Mouse (Mus musculus): Measurements from ENCODE around the gene Wbp1. TPM values are rescaled to one million over a fixed set of nuclear protein-coding genes. Genes with fewer than 3 reads are reported as not detected.
A peak's percentile ranks its signal among the peaks of the same experiment; 100 is the strongest.

The Wbp1 gene
- polyA plus RNA-seq, 1 experiment from 2014 or later, result 228 TPM

- no peaks in the 10 kb centered on the region for H3K27me3 ChIP-seq (replicated peaks; ENCODE audit: control insufficient read depth, insufficient read depth, low read length)
- H3K36me3 ChIP-seq (ENCODE audit: control insufficient read depth, insufficient read depth), result peaks cover 13% of the 10 kb centered on the region; the same call in 1 of the 2 replicates
- peak within 1 kb of the TSS; percentile 90 for H3K4me3 ChIP-seq (replicated peaks; ENCODE audit: low read length)
- peak within 1 kb of the TSS; percentile 94 for H3K9ac ChIP-seq (replicated peaks; ENCODE audit: low read depth, low read length)
- ATAC-seq, result peak; percentile 87
- H3K9me3 ChIP-seq (ENCODE audit: control insufficient read depth, low read length), result no peaks in the 10 kb centered on the region
- WGBS, result under 1% methylated on average over 55 of the region's 58 CpGs
- H3K4me1 ChIP-seq (replicated peaks; ENCODE audit: control insufficient read depth, insufficient read depth, low read length), result peaks cover 34% of the 10 kb centered on the region
- peak within 1 kb of the TSS; percentile 97 for H3K4me2 ChIP-seq (ENCODE audit: low read length)
- peak within 1 kb of the TSS; percentile 71 for H3K27ac ChIP-seq (ENCODE audit: low read length)
These were observed 6.2 kb downstream of the Wbp1 start, which contains the start of gene Mogs for GRCm38 (mm10) chr6:83115011-83115671. TSS of gene Mogs (plus strand) at chr6:83115496.

GRCm38 (mm10) chr6:83111510-83112136 lies 9.7 kb downstream of the Wbp1 start:
- Histone ChIP-seq H3K4me3 (replicated peaks; ENCODE audit: low read length) (no peak overlapping the region), H3K27ac (ENCODE audit: low read length) (no peak overlapping the region), H3K9me3 (ENCODE audit: control insufficient read depth, low read length) (no peaks in the 10 kb centered on the region), H3K36me3 (ENCODE audit: control insufficient read depth, insufficient read depth) (no peaks in the 10 kb centered on the region), H3K4me2 (ENCODE audit: low read length) (no peak overlapping the region), H3K27me3 (replicated peaks; ENCODE audit: control insufficient read depth, insufficient read depth, low read length) (no peaks in the 10 kb centered on the region), H3K9ac (replicated peaks; ENCODE audit: low read depth, low read length) (no peak overlapping the region), H3K4me1 (replicated peaks; ENCODE audit: control insufficient read depth, insufficient read depth, low read length) (peaks cover 36% of the 10 kb centered on the region)
- WGBS, result 94% methylated on average over 4 of the region's 4 CpGs
- ATAC-seq, result no peak

DNA sequence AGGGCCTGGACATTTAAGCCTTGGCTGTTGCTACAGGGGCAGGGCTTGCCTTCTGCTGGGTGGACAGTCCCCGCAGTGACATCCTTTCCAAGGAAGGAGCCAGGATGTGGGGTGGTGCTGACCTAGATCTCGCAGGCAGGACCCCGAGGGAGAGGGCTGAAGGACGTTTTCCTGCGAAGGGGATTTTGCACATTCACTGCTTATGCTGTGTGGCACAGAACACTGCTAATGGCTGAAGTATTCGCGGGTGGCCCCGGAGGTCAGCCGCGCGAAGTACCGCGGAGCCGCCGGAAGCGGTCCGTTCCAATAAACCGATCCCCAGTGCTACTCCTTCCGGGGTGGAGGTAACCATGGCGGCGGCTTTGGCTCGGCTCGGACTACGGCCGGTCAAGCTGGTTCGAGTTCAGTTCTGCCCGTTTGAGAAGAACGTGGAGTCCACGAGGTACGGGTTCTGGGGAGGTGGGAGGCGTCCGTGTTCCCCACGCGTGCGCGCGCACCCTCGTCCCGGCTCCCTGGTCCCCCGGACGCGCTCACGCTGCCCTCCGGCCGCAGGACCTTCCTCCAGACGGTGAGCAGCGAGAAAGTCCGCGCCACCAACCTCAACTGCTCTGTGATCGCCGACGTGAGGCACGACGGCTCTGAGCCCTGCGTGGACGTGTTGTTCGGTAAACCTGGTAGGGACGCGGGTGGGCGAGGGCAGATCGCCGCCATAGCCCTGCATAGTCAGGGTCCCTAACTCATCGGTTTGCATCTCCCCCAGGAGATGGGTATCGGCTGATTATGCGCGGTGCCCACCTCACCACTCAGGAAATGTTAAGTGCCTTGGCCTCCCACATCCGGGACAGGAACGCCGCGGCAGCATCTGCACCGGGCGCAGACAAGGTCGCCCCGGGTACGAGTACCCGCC lies 12.3 kb downstream of the Wbp1 start, which contains the start of gene Mrpl53:
Mrpl53 (plus strand) TSS at position 279 of the 907 bp plus-strand sequence.
- H3K36me3 ChIP-seq (ENCODE audit: control insufficient read depth, insufficient read depth), result no peaks in the 10 kb centered on the region
- no peaks in the 10 kb centered on the region for H3K9me3 ChIP-seq (ENCODE audit: control insufficient read depth, low read length)
- H3K27me3 ChIP-seq (replicated peaks; ENCODE audit: control insufficient read depth, insufficient read depth, low read length), result no peaks in the 10 kb centered on the region
- peak within 1 kb of the TSS; percentile 72 for H3K27ac ChIP-seq (ENCODE audit: low read length)
- peak; percentile 79 for ATAC-seq
- peak within 1 kb of the TSS; percentile 96 for H3K4me2 ChIP-seq (ENCODE audit: low read length)
- H3K9ac ChIP-seq (replicated peaks; ENCODE audit: low read depth, low read length), result peak within 1 kb of the TSS; percentile 93
- H3K4me1 ChIP-seq (replicated peaks; ENCODE audit: control insufficient read depth, insufficient read depth, low read length), result peaks cover 20% of the 10 kb centered on the region
- WGBS, result under 1% methylated on average over 76 of the region's 76 CpGs
- peak within 1 kb of the TSS; percentile 96 for H3K4me3 ChIP-seq (replicated peaks; ENCODE audit: low read length)

DNA sequence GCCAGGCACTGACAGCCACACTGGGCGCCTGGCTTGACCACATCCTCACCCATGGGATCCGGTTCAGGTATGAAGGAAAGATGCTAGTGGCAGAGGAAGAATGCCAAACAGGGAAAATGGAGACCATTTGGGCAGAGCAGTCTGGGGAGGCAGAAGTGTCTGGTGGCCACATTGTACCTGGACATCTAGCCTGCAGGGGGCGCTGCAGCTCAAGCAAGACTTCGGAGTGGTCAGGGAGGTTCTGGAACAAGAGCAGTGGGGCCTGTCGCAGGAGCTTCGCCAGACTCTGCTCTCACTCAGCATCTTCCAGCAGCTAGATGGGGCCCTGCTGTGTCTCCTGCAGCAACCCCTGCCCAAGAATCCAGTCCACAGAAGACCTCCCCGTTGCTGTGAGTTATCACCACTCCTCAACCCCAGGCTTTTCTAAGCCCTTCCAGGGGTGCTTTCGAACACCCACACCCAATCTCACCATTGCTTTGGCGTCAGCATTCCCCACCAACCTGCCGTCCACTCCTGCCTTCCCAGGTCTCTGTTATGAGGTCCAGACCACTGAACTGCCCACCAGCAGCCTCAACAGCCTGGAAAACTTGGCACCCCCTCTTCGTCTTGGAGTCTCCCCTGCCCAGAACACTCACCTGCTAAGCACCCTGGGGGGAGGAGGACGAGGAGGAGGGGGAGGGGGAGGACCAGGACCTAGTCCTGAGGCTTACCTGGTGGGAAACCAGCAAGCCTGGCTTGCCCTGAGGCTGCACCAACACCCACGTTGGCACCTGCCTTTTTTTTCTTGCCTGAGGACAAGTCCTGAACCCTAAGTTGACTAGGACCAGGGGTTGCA lies 13.6 kb downstream of the Wbp1 start:
- peak overlapping the region; percentile 93; the same call in 1 of the 2 replicates for H3K9ac ChIP-seq (replicated peaks; ENCODE audit: low read depth, low read length)
- 32% methylated on average over 12 of the region's 13 CpGs for WGBS
- no peaks in the 10 kb centered on the region for H3K27me3 ChIP-seq (replicated peaks; ENCODE audit: control insufficient read depth, insufficient read depth, low read length)
- H3K4me3 ChIP-seq (replicated peaks; ENCODE audit: low read length), result peak overlapping the region; percentile 96
- H3K36me3 ChIP-seq (ENCODE audit: control insufficient read depth, insufficient read depth), result no peaks in the 10 kb centered on the region
- no peaks in the 10 kb centered on the region for H3K9me3 ChIP-seq (ENCODE audit: control insufficient read depth, low read length)
- peak overlapping the region; percentile 96 for H3K4me2 ChIP-seq (ENCODE audit: low read length)
- ATAC-seq, result no peak
- peaks cover 28% of the 10 kb centered on the region for H3K4me1 ChIP-seq (replicated peaks; ENCODE audit: control insufficient read depth, insufficient read depth, low read length)
- peak overlapping the region; percentile 72; the same call in 1 of the 2 replicates for H3K27ac ChIP-seq (ENCODE audit: low read length)

DNA sequence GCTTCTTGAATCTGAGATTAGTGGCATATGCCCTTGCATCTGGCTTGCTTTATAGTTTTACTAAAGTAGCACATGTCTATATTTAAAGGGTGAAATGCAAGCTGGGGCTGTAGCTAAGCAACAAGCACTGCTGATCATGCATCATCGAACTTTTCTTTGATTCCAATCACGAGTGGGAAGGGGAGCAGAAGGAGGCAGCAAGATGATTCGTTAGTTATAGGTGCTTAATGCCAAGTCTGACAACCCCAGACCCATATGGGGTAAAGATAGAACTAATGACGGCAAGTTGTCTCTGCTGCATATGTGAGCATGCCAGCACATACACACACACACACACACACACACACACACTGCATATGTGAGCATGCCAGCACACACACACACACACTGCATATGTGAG lies 17.2 kb downstream of the Wbp1 start:
- peak; percentile 51 for ATAC-seq
- Histone ChIP-seq H3K9me3 (ENCODE audit: control insufficient read depth, low read length) (no peaks in the 10 kb centered on the region), H3K4me3 (replicated peaks; ENCODE audit: low read length) (no peak overlapping the region), H3K4me2 (ENCODE audit: low read length) (no peak overlapping the region), H3K27me3 (replicated peaks; ENCODE audit: control insufficient read depth, insufficient read depth, low read length) (peaks cover 4% of the 10 kb centered on the region; the same call in 1 of the 2 replicates), H3K9ac (replicated peaks; ENCODE audit: low read depth, low read length) (no peak overlapping the region), H3K36me3 (ENCODE audit: control insufficient read depth, insufficient read depth) (no peaks in the 10 kb centered on the region), H3K27ac (ENCODE audit: low read length) (no peak overlapping the region), H3K4me1 (replicated peaks; ENCODE audit: control insufficient read depth, insufficient read depth, low read length) (peaks cover 28% of the 10 kb centered on the region)
- 50% methylated on average over 4 of the region's 4 CpGs for WGBS

- WGBS, result 40% methylated on average over 11 of the region's 11 CpGs
- H3K4me3 ChIP-seq (replicated peaks; ENCODE audit: low read length), result peak overlapping the region; percentile 75
These were observed 18.2 kb downstream of the Wbp1 start for GRCm38 (mm10) chr6:83103130-83103650.

DNA sequence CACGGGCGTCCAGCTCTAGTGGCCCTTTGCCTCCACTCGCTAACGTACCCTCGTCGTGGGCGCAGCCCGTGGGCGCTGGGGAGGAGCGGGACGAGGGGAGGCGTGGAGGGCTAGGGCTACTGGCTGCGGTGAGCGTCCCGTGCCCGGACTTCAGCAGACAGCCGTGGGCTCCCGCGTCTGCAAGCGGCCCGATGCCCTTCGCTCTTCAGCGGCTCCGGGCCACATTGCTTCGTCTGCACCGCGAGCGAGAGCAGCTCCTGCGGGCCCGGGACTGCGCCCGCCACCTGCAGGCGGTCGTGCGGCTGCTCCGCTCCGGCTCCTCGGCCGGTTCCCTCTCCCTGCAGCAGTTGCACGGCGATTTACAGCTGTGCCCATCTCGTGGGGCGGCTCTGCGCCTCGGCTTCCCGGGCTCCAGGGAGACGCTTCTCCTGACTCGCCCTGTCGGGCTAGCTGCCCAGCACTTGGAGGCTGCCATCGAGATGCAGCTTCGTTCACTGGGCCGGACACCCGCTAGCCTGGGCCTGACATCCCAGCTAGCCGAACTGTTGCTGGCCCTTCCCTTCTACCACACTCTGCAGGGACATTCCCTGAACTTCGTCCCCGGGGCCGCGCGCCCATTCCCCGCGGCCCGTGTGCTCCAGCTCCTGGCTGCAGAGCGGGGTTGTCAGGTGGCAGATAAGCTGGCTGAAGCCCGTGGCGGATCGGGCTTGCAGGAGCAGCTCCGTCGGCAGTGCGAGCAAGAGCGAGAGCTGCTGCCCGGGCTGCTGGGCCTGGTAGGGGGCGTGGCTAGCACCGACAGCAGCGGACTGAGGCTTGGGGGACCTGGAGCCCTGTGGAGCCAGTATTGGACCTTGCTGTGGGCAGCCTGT lies 19.4 kb downstream of the Wbp1 start:
- under 1% methylated on average over 74 of the region's 74 CpGs for WGBS
- Histone ChIP-seq H3K4me1 (replicated peaks; ENCODE audit: control insufficient read depth, insufficient read depth, low read length) (peaks cover 16% of the 10 kb centered on the region), H3K4me3 (replicated peaks; ENCODE audit: low read length) (peak overlapping the region; percentile 75), H3K4me2 (ENCODE audit: low read length) (peak overlapping the region; percentile 98), H3K36me3 (ENCODE audit: control insufficient read depth, insufficient read depth) (no peaks in the 10 kb centered on the region), H3K9me3 (ENCODE audit: control insufficient read depth, low read length) (no peaks in the 10 kb centered on the region), H3K9ac (replicated peaks; ENCODE audit: low read depth, low read length) (peak overlapping the region; percentile 85), H3K27ac (ENCODE audit: low read length) (peak overlapping the region; percentile 80), H3K27me3 (replicated peaks; ENCODE audit: control insufficient read depth, insufficient read depth, low read length) (peaks cover 7% of the 10 kb centered on the region; the same call in 1 of the 2 replicates)
- peak; percentile 73 for ATAC-seq

More at GRCm38 (mm10) chr6:83103130-83103650, 18.2 kb downstream of the Wbp1 start:
- no peak for ATAC-seq
- H3K9me3 ChIP-seq (ENCODE audit: control insufficient read depth, low read length), result no peaks in the 10 kb centered on the region
- H3K4me2 ChIP-seq (ENCODE audit: low read length), result peak overlapping the region; percentile 98
- H3K36me3 ChIP-seq (ENCODE audit: control insufficient read depth, insufficient read depth), result no peaks in the 10 kb centered on the region
- H3K9ac ChIP-seq (replicated peaks; ENCODE audit: low read depth, low read length), result peak overlapping the region; percentile 85
- H3K27ac ChIP-seq (ENCODE audit: low read length), result no peak overlapping the region
- H3K4me1 ChIP-seq (replicated peaks; ENCODE audit: control insufficient read depth, insufficient read depth, low read length), result peaks cover 23% of the 10 kb centered on the region
- H3K27me3 ChIP-seq (replicated peaks; ENCODE audit: control insufficient read depth, insufficient read depth, low read length), result peaks cover 7% of the 10 kb centered on the region; the same call in 1 of the 2 replicates

DNA sequence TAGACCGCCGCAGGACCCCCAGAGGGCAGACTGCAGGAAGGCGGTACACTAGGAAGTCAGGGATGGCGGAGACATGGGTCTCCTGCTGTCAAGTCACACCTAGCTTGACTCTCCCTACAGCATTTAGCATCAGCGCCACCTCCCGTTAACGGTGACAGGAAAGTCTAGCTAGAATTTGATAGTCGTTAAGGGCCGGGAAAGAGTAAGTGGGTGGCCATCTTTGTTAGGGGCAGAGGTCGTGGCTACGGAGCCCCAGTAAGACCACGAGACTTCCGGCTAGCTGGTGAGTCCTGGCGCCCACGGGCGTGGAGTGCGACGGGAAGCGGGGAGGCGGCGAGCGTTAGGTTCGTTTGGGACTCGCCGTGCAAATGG lies 20.1 kb downstream of the Wbp1 start, which contains the start of the genes Ccdc142 and Gm42688:
Ccdc142 (plus strand) TSS at position 286 of the 372 bp plus-strand sequence.
Gm42688 (plus strand) TSS at position 302 of the 372 bp plus-strand sequence.
- Histone ChIP-seq H3K27me3 (replicated peaks; ENCODE audit: control insufficient read depth, insufficient read depth, low read length) (peaks cover 7% of the 10 kb centered on the region), H3K36me3 (ENCODE audit: control insufficient read depth, insufficient read depth) (no peaks in the 10 kb centered on the region), H3K4me2 (ENCODE audit: low read length) (peak within 1 kb of the TSS; percentile 98), H3K9me3 (ENCODE audit: control insufficient read depth, low read length) (no peaks in the 10 kb centered on the region), H3K9ac (replicated peaks; ENCODE audit: low read depth, low read length) (peak within 1 kb of the TSS; percentile 85), H3K4me3 (replicated peaks; ENCODE audit: low read length) (peak within 1 kb of the TSS; percentile 75), H3K27ac (ENCODE audit: low read length) (peak within 1 kb of the TSS; percentile 80), H3K4me1 (replicated peaks; ENCODE audit: control insufficient read depth, insufficient read depth, low read length) (peaks cover 16% of the 10 kb centered on the region)
- 1% methylated on average over 25 of the region's 25 CpGs for WGBS
- ATAC-seq, result peak; percentile 77
